Mouse (Mus musculus): ENCODE data around the gene Pacrg. TPM values are rescaled to one million over a fixed set of nuclear protein-coding genes. Genes with fewer than 3 reads are reported as not detected.

The Pacrg gene
- total and polyA plus RNA-seq, 3 experiments, result not detected

DNA sequence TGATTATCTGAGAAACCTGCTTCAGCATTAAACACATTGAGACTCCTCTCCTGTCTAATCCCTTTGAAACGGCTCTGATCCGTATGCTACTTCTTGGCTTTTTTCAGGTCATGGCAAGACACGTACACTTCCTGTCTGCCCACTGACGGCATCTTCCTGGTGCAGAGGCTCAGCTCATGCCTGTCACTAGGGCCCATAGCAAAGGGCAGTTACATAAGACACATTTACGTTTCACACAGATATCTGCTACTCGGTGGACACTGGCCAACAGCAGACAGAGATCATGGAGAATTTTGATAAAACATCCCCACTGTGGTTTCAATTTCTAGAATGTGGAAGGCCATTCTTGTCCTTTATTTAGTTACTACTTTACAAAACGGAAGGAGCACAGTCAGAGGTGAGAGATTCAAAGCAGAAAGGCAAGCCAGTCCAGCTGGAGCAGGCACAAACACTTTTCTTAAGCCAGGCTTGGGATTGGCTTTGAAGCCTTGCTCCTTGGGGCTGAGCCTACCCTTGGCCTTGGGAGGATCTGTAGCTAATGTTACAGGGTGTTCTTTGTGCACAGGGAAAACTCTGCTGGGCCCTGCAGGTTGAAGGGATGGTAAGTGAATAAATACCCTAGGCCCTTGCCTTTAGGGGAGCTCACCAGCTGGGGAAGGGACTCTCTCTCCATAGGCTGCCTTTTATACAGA lies 432.9 kb downstream of the Pacrg start:
- H3K79me2 ChIP-seq (replicated peaks; ENCODE audit: control insufficient read depth, extremely low read depth, insufficient read depth, poor library complexity, severe bottlenecking), result no peaks in the 10 kb centered on the region
- H3K9ac ChIP-seq (ENCODE audit: insufficient read depth, low read depth), result no peak overlapping the region
- H3K4me2 ChIP-seq (ENCODE audit: insufficient read depth, low read depth, poor library complexity, severe bottlenecking), result no peak overlapping the region
- no peaks in the 10 kb centered on the region for H3K27me3 ChIP-seq (replicated peaks)
- DNase-seq (ENCODE audit: extremely low read depth), result no peak
- TF ChIP-seq E2F4 (IDR thresholded peaks at IDR 0.05; ENCODE audit: insufficient replicate concordance, low read depth, low read length) (no peak), KAT2A (IDR thresholded peaks at IDR 0.05; ENCODE audit: insufficient replicate concordance, low read length) (no peak), ELF1 (IDR thresholded peaks at IDR 0.05; ENCODE audit: low read depth, low read length) (no peak), SMC3 (IDR thresholded peaks at IDR 0.05; ENCODE audit: low read depth, low read length) (no peak)
- in situ Hi-C loops (cut with MboI; ENCODE audit: low pct_ligation_motif_present, low pct_unique_long_range_greater_than_20kb, low sequenced_read_pairs) (no loop called here), dilution Hi-C loops (cut with MboI; ENCODE audit: extremely low pct_ligation_motif_present, extremely low pct_unique_long_range_greater_than_20kb, low sequenced_read_pairs) (no loop called here)
- H3K4me1 ChIP-seq (ENCODE audit: control insufficient read depth in 1 of 2, insufficient read depth in 2 of 2), result no peaks in the 10 kb centered on the region
- H3K4me3 ChIP-seq (replicated peaks in 1 of 3; ENCODE audit: low read depth in 2 of 3, low read length in 2 of 3, poor library complexity in 1 of 3), result no peak overlapping the region
- H3K36me3 ChIP-seq (replicated peaks in 1 of 2; ENCODE audit: control insufficient read depth in 1 of 2, insufficient read depth in 1 of 2, low read length in 1 of 2), result no peaks in the 10 kb centered on the region
- H3K9me3 ChIP-seq (replicated peaks; ENCODE audit: low read length), result no peaks in the 10 kb centered on the region
- no peak overlapping the region for H3K27ac ChIP-seq (ENCODE audit: insufficient read depth, low read depth)

DNA sequence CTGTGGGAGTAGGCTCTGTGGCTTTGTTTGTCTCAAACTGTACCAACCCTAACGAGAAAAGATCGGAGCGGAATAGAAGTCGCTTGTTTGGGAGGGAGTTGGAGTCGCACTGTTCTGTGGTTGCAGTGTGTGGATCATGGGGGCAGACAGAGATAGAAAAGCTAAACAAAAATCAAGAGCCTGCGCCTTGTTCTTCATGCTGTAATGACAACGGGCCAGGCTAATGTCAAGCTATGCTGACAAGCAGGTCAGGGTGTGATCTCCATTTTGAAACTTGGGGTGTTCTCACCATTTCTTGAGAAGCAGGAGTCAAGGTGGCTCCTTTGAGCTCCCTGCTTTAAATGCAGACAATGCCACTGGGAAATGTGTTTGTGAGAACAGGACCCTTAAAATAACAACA lies 433.8 kb downstream of the Pacrg start:
- TF ChIP-seq SMC3 (IDR thresholded peaks at IDR 0.05; ENCODE audit: low read depth, low read length) (no peak), RAD21 (IDR thresholded peaks at IDR 0.05; ENCODE audit: low read depth, low read length) (no peak), JUN (IDR thresholded peaks at IDR 0.05; ENCODE audit: insufficient read depth, low read depth, low read length) (no peak), ZC3H11A (IDR thresholded peaks at IDR 0.05; ENCODE audit: low read depth, low read length) (no peak), ETS1 (conservative IDR thresholded peaks at IDR 0.05; ENCODE audit: low read depth, low read length) (no peak)
- dilution Hi-C loops (cut with MboI; ENCODE audit: extremely low pct_ligation_motif_present, extremely low pct_unique_long_range_greater_than_20kb, low sequenced_read_pairs), result no loop called here
- Histone ChIP-seq H3K4me3 (replicated peaks in 1 of 3; ENCODE audit: low read depth in 2 of 3, low read length in 2 of 3, poor library complexity in 1 of 3) (no peak overlapping the region), H3K27me3 (replicated peaks) (no peaks in the 10 kb centered on the region), H3K4me2 (ENCODE audit: insufficient read depth, low read depth, poor library complexity, severe bottlenecking) (no peak overlapping the region), H3K9ac (ENCODE audit: insufficient read depth, low read depth) (no peak overlapping the region), H3K27ac (ENCODE audit: insufficient read depth, low read depth) (no peak overlapping the region), H3K4me1 (ENCODE audit: control insufficient read depth in 1 of 2, insufficient read depth in 2 of 2) (no peaks in the 10 kb centered on the region), H3K36me3 (replicated peaks in 1 of 2; ENCODE audit: control insufficient read depth in 1 of 2, insufficient read depth in 1 of 2, low read length in 1 of 2) (no peaks in the 10 kb centered on the region), H3K9me3 (replicated peaks; ENCODE audit: low read length) (no peaks in the 10 kb centered on the region), H3K79me2 (replicated peaks; ENCODE audit: control insufficient read depth, extremely low read depth, insufficient read depth, poor library complexity, severe bottlenecking) (no peaks in the 10 kb centered on the region)
- DNase-seq (ENCODE audit: extremely low read depth), result no peak
- in situ Hi-C loops (cut with MboI; ENCODE audit: low pct_ligation_motif_present, low pct_unique_long_range_greater_than_20kb, low sequenced_read_pairs), result no loop called here

DNA sequence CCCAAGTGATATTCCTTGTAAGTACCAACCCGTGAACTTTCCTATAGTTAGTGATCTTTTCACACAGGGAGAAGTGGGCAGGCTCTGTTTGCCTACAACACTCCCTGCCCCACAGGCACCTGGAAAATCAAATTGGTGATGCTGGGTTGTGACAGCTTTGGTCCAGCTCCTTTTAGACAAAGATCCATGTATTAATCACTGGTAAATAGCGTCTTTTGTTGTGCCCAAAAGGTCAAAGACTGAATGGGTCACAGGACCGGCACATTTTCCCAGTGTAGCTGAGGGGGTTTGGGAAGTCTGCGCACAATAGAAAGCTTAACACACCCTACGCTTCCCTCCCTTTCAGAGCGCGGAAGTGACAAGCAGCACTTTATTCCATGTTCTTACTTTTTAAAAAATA lies 434.2 kb downstream of the Pacrg start:
- Histone ChIP-seq H3K9ac (ENCODE audit: insufficient read depth, low read depth) (no peak overlapping the region), H3K27me3 (replicated peaks) (no peaks in the 10 kb centered on the region), H3K36me3 (replicated peaks in 1 of 2; ENCODE audit: control insufficient read depth in 1 of 2, insufficient read depth in 1 of 2, low read length in 1 of 2) (no peaks in the 10 kb centered on the region), H3K79me2 (replicated peaks; ENCODE audit: control insufficient read depth, extremely low read depth, insufficient read depth, poor library complexity, severe bottlenecking) (no peaks in the 10 kb centered on the region), H3K27ac (ENCODE audit: insufficient read depth, low read depth) (no peak overlapping the region), H3K4me3 (replicated peaks in 1 of 3; ENCODE audit: low read depth in 2 of 3, low read length in 2 of 3, poor library complexity in 1 of 3) (no peak overlapping the region), H3K4me2 (ENCODE audit: insufficient read depth, low read depth, poor library complexity, severe bottlenecking) (no peak overlapping the region), H3K4me1 (ENCODE audit: control insufficient read depth in 1 of 2, insufficient read depth in 2 of 2) (no peaks in the 10 kb centered on the region), H3K9me3 (replicated peaks; ENCODE audit: low read length) (no peaks in the 10 kb centered on the region)
- no peak for DNase-seq (ENCODE audit: extremely low read depth)
- in situ Hi-C loops (cut with MboI; ENCODE audit: low pct_ligation_motif_present, low pct_unique_long_range_greater_than_20kb, low sequenced_read_pairs), result no loop called here
- TF ChIP-seq ELF1 (IDR thresholded peaks at IDR 0.05; ENCODE audit: low read depth, low read length) (no peak), ZC3H11A (IDR thresholded peaks at IDR 0.05; ENCODE audit: low read depth, low read length) (no peak)
- dilution Hi-C loops (cut with MboI; ENCODE audit: extremely low pct_ligation_motif_present, extremely low pct_unique_long_range_greater_than_20kb, low sequenced_read_pairs), result no loop called here
